Mouse (Mus musculus) layer of hippocampus, adult 8-10 months (tissue): ENCODE data around the gene Anxa4. TPM values are rescaled to one million over a fixed set of nuclear protein-coding genes. Genes with fewer than 3 reads are reported as not detected.

Source experiments
- DNase-seq, 2 experiments: peaks; one replicate each; pipeline ENCODE4 v3.0.0; 2022; ENCODE audit warnings: low spot score in 2 of 2
- total RNA-seq, 4 experiments: library from RNA; stranded (reverse); gene quantifications; 2 replicates each; pipeline ENCODE4 v1.2.4; 2022

The Anxa4 gene
- total RNA-seq, 4 experiments from 2014 or later = 6.2 to 19.2 (median 8.1) TPM

GRCm38 (mm10) chr6:86801431-86801830, 8.0 kb upstream of the Anxa4 start:
- no peak for DNase-seq

- no peak for DNase-seq
Observed at GRCm38 (mm10) chr6:86800467-86800866, 7.1 kb upstream of the Anxa4 start.

GRCm38 (mm10) chr6:86797455-86797854, 4.1 kb upstream of the Anxa4 start:
- no peak for DNase-seq

GRCm38 (mm10) chr6:86793957-86794356, 573 bp upstream of the Anxa4 start:
- DNase-seq = no peak

GRCm38 (mm10) chr6:86790351-86790943, 2.9 kb downstream of the Anxa4 start:
- DNase-seq = no peak

- DNase-seq = no peak
Observed at GRCm38 (mm10) chr6:86788242-86788641, 5.1 kb downstream of the Anxa4 start.

- DNase-seq = no peak
Observed at GRCm38 (mm10) chr6:86786545-86786944, 6.8 kb downstream of the Anxa4 start.

- DNase-seq = no peak
Observed at GRCm38 (mm10) chr6:86784739-86785138, 8.6 kb downstream of the Anxa4 start.

GRCm38 (mm10) chr6:86782342-86782741, 11.0 kb downstream of the Anxa4 start:
- no peak for DNase-seq

- no peak for DNase-seq
Observed at GRCm38 (mm10) chr6:86781361-86781957, 11.9 kb downstream of the Anxa4 start.

- no peak for DNase-seq
Observed at GRCm38 (mm10) chr6:86778910-86779594, 14.3 kb downstream of the Anxa4 start.

GRCm38 (mm10) chr6:86777181-86777580, 16.2 kb downstream of the Anxa4 start:
- no peak for DNase-seq

GRCm38 (mm10) chr6:86776706-86777071, 16.7 kb downstream of the Anxa4 start:
- DNase-seq = peak; percentile 29 to 39

GRCm38 (mm10) chr6:86776001-86776705, 17.2 kb downstream of the Anxa4 start:
- DNase-seq = peak in 1 of 2 experiments; percentile 17

GRCm38 (mm10) chr6:86774937-86775336, 18.4 kb downstream of the Anxa4 start:
- no peak for DNase-seq

- no peak for DNase-seq
Observed at GRCm38 (mm10) chr6:86773830-86774229, 19.6 kb downstream of the Anxa4 start.

GRCm38 (mm10) chr6:86772631-86773030, 20.8 kb downstream of the Anxa4 start:
- no peak for DNase-seq

GRCm38 (mm10) chr6:86768938-86769337, 24.4 kb downstream of the Anxa4 start:
- DNase-seq = no peak

- no peak for DNase-seq
Observed at GRCm38 (mm10) chr6:86768186-86768776, 25.1 kb downstream of the Anxa4 start.

GRCm38 (mm10) chr6:86767465-86767864, 25.9 kb downstream of the Anxa4 start:
- no peak for DNase-seq

- DNase-seq = no peak
Observed at GRCm38 (mm10) chr6:86765637-86766059, 27.7 kb downstream of the Anxa4 start.
